Mouse (Mus musculus): ENCODE data around the gene Adm.

Gene Adm

GRCm38 (mm10) chr7:110628273-110628600 is 776 bp downstream of the Adm start:
- in situ Hi-C loops (cut with MboI, MseI): loop anchor here (5.0 to 10.0 kb wide), 4 partner anchors 81 to 471 kb away; no protein-coding TSS in a partner anchor

GRCm38 (mm10) chr7:110628611-110629354 is 1.3 kb downstream of the Adm start:
- in situ Hi-C loops (cut with MboI, MseI): loop anchor here (5.0 to 10.0 kb wide), 4 partner anchors 81 to 471 kb away; no protein-coding TSS in a partner anchor

GRCm38 (mm10) chr7:110629892-110630666 is 2.6 kb downstream of the Adm start:
- in situ Hi-C loops (cut with MboI, MseI): loop anchor here (5.0 to 10.0 kb wide), 5 partner anchors 83 to 473 kb away; no protein-coding TSS in a partner anchor

GRCm38 (mm10) chr7:110631136-110631888 is 3.9 kb downstream of the Adm start:
- in situ Hi-C loops (cut with MboI, MseI): loop anchor here in 1 of 2 experiments (10.0 kb wide), 1 partner anchor 207 kb away; no protein-coding TSS in a partner anchor

GRCm38 (mm10) chr7:110635929-110636328 is 8.5 kb downstream of the Adm start:
- in situ Hi-C loops (cut with MboI, MseI): loop anchor here in 1 of 2 experiments (10.0 kb wide), 1 partner anchor 211 kb away; no protein-coding TSS in a partner anchor

GRCm38 (mm10) chr7:110636559-110636958 is 9.1 kb downstream of the Adm start:
- in situ Hi-C loops (cut with MboI, MseI): loop anchor here in 1 of 2 experiments (10.0 kb wide), 1 partner anchor 212 kb away; no protein-coding TSS in a partner anchor

- in situ Hi-C loops (cut with MboI, MseI): loop anchor here in 1 of 2 experiments (10.0 kb wide), 1 partner anchor 214 kb away; no protein-coding TSS in a partner anchor
Measured at GRCm38 (mm10) chr7:110638305-110639110, 11.0 kb downstream of the Adm start.

GRCm38 (mm10) chr7:110639291-110639915 is 11.9 kb downstream of the Adm start:
- in situ Hi-C loops (cut with MboI, MseI): loop anchor here in 1 of 2 experiments (10.0 kb wide), 1 partner anchor 215 kb away; no protein-coding TSS in a partner anchor

GRCm38 (mm10) chr7:110639958-110640357 is 12.5 kb downstream of the Adm start:
- in situ Hi-C loops (cut with MboI, MseI): loop anchor here in 1 of 2 experiments (10.0 kb wide), 1 partner anchor 215 kb away; no protein-coding TSS in a partner anchor

GRCm38 (mm10) chr7:110645311-110645710 is 17.9 kb downstream of the Adm start:
- in situ Hi-C loops (cut with MboI, MseI): no loop called here

GRCm38 (mm10) chr7:110645859-110646258 is 18.4 kb downstream of the Adm start:
- in situ Hi-C loops (cut with MboI, MseI): no loop called here

GRCm38 (mm10) chr7:110646611-110647407 is 19.3 kb downstream of the Adm start:
- in situ Hi-C loops (cut with MboI, MseI): no loop called here

GRCm38 (mm10) chr7:110647559-110648454 is 20.3 kb downstream of the Adm start:
- in situ Hi-C loops (cut with MboI, MseI): no loop called here

GRCm38 (mm10) chr7:110648455-110649085 is 21.1 kb downstream of the Adm start:
- in situ Hi-C loops (cut with MboI, MseI): no loop called here

GRCm38 (mm10) chr7:110649133-110649987 is 21.9 kb downstream of the Adm start:
- in situ Hi-C loops (cut with MboI, MseI): no loop called here

GRCm38 (mm10) chr7:110650491-110650890 is 23.0 kb downstream of the Adm start:
- in situ Hi-C loops (cut with MboI, MseI): no loop called here

GRCm38 (mm10) chr7:110651091-110651490 is 23.6 kb downstream of the Adm start:
- in situ Hi-C loops (cut with MboI, MseI): no loop called here
